Mouse (Mus musculus): ENCODE measurements around the gene Ahnak.

- 0 out of 2 replicates have a peak, but pooled peaks have one; percentile 19 for TF ChIP-seq CTCF (IDR thresholded peaks at IDR 0.05; ENCODE audit: low read depth)
- peak; percentile 82 for TF ChIP-seq EP300 (IDR thresholded peaks at IDR 0.05; ENCODE audit: low read depth)
Observed at GRCm38 (mm10) chr19:8953135-8954039, 35.7 kb upstream of the Ahnak start, which contains the start of gene Tut1.
